Mouse (Mus musculus) lung, embryonic 16.5 days (tissue): ENCODE results near the gene Vsig2. TPM values are rescaled to one million over a fixed set of nuclear protein-coding genes. Genes with fewer than 3 reads are reported as not detected.

ENCODE experiments used
- ATAC-seq: fragments of 200-750 bp; cut with Nextera tagmentation; 2 replicates; pipeline ENCODE4 v1.8.0; 2017; ENCODE audit warnings: low read depth, mild to moderate bottlenecking, moderate library complexity
- H3K27ac ChIP-seq: fragments of 300-500 bp; sonication (generic); 2 replicates; pipeline ENCODE4 v1.5.1; 2014; ENCODE audit warnings: mild to moderate bottlenecking, control low read depth, low read length
- H3K27me3 ChIP-seq: fragments of 300-500 bp; sonication (generic); 2 replicates; pipeline ENCODE4 v1.6.1; 2014; ENCODE audit warnings: low read depth, low read length, mixed read lengths; ENCODE audit not compliant: control insufficient read depth, insufficient read depth
- H3K36me3 ChIP-seq: fragments of 300-500 bp; sonication (generic); 2 replicates; pipeline ENCODE4 v1.6.1; 2014; ENCODE audit warnings: low read length; ENCODE audit not compliant: control insufficient read depth, insufficient read depth
- H3K4me1 ChIP-seq: fragments of 300-500 bp; sonication (generic); replicated peaks from 2 replicates; pipeline ENCODE4 v1.6.1; 2014; ENCODE audit warnings: low read length, mixed read lengths; ENCODE audit not compliant: control insufficient read depth, insufficient read depth
- H3K4me2 ChIP-seq: fragments of 300-500 bp; sonication (generic); 2 replicates; pipeline ENCODE4 v1.6.1; 2014; ENCODE audit warnings: low read depth, low read length, control low read depth
- H3K4me3 ChIP-seq: fragments of 300-500 bp; sonication (generic); 2 replicates; pipeline ENCODE4 v1.5.1; 2014; ENCODE audit warnings: mild to moderate bottlenecking, low read length, control low read depth
- H3K9ac ChIP-seq: fragments of 300-500 bp; sonication (generic); 2 replicates; pipeline ENCODE4 v1.6.1; 2014; ENCODE audit warnings: low read length, control low read depth
- H3K9me3 ChIP-seq: fragments of 300-500 bp; sonication (generic); 2 replicates; pipeline ENCODE4 v1.6.1; 2016; ENCODE audit warnings: low read length; ENCODE audit not compliant: control insufficient read depth
- WGBS: fragments of 180-500 bp; shearing (Covaris S2); extraction: QIAGEN DNeasy Blood & Tissue Kit; methylation state at CpG from one replicate; pipeline ENCODE4 v1.1.7; 2014; 5-methylcytosine and 5-hydroxymethylcytosine counted together
- polyA plus RNA-seq: library from polyadenylated mRNA; unstranded; fragments of >200 nt; fragmentation: Nextera tagmentation; extraction: Ambion mirVana; gene quantifications from 2 replicates; pipeline ENCODE4 v1.2.1, GENCODE M21; 2015

Vsig2 gene
- polyA plus RNA-seq, 1 experiment from 2014 or later: 40.2 TPM

GRCm38 (mm10) chr9:37530031-37530887, 8.8 kb upstream of the Vsig2 start:
- Histone ChIP-seq H3K4me1 (peaks cover 47% of the 10 kb centered on the region), H3K27ac (peak overlapping the region; percentile 95), H3K9ac (peak overlapping the region; percentile 65), H3K9me3 (no peaks in the 10 kb centered on the region), H3K27me3 (peaks cover 7% of the 10 kb centered on the region; the same call in 1 of the 2 replicates), H3K4me2 (peak overlapping the region; percentile 69), H3K36me3 (peaks cover 9% of the 10 kb centered on the region), H3K4me3 (peak overlapping the region; percentile 53)
- 4% methylated on average over 32 of the region's 32 CpGs for WGBS
- ATAC-seq: peak; percentile 60

GRCm38 (mm10) chr9:37530888-37531705, 8.0 kb upstream of the Vsig2 start:
- Histone ChIP-seq H3K36me3 (peaks cover 6% of the 10 kb centered on the region), H3K4me3 (peak overlapping the region; percentile 53), H3K9ac (peak overlapping the region; percentile 65), H3K4me2 (peak overlapping the region; percentile 69), H3K27me3 (peaks cover 7% of the 10 kb centered on the region; the same call in 1 of the 2 replicates), H3K27ac (peak overlapping the region; percentile 95), H3K9me3 (no peaks in the 10 kb centered on the region), H3K4me1 (peaks cover 46% of the 10 kb centered on the region)
- peak; percentile 72 for ATAC-seq
- WGBS: 5% methylated on average over 31 of the region's 31 CpGs

GRCm38 (mm10) chr9:37536851-37537250, 2.2 kb upstream of the Vsig2 start:
- no peaks in the 10 kb centered on the region for H3K9me3 ChIP-seq

GRCm38 (mm10) chr9:37537658-37538250, 1.3 kb upstream of the Vsig2 start:
- H3K4me1 ChIP-seq: peaks cover 13% of the 10 kb centered on the region
- no peak overlapping the region for H3K4me2 ChIP-seq
- H3K27me3 ChIP-seq: no peaks in the 10 kb centered on the region
- H3K36me3 ChIP-seq: peaks cover 6% of the 10 kb centered on the region
- H3K27ac ChIP-seq: peak overlapping the region; percentile 2; the same call in 1 of the 2 replicates
- ATAC-seq: peak; percentile 55
- no peaks in the 10 kb centered on the region for H3K9me3 ChIP-seq
- no peak overlapping the region for H3K4me3 ChIP-seq
- H3K9ac ChIP-seq: no peak overlapping the region
- 64% methylated on average over 5 of the region's 5 CpGs for WGBS

More at GRCm38 (mm10) chr9:37536851-37537250, 2.2 kb upstream of the Vsig2 start:
- Histone ChIP-seq H3K36me3 (peaks cover 6% of the 10 kb centered on the region), H3K4me2 (no peak overlapping the region), H3K9ac (no peak overlapping the region), H3K4me1 (peaks cover 14% of the 10 kb centered on the region), H3K27ac (no peak overlapping the region), H3K27me3 (no peaks in the 10 kb centered on the region), H3K4me3 (no peak overlapping the region)
- WGBS: 68% methylated on average over 4 of the region's 4 CpGs
- ATAC-seq: no peak

GRCm38 (mm10) chr9:37540226-37540625, 1.2 kb downstream of the Vsig2 start:
- no peaks in the 10 kb centered on the region for H3K27me3 ChIP-seq
- peak overlapping the region; percentile 42 for H3K4me2 ChIP-seq
- H3K36me3 ChIP-seq: no peaks in the 10 kb centered on the region
- no peak overlapping the region for H3K9ac ChIP-seq
- no peak for ATAC-seq
- peak overlapping the region; percentile 72 for H3K27ac ChIP-seq
- no peak overlapping the region for H3K4me3 ChIP-seq
- peaks cover 25% of the 10 kb centered on the region for H3K4me1 ChIP-seq
- no peaks in the 10 kb centered on the region for H3K9me3 ChIP-seq
- WGBS: 84% methylated on average over 4 of the region's 4 CpGs

- no peak overlapping the region for H3K4me2 ChIP-seq
- WGBS: 64% methylated on average over 6 of the region's 6 CpGs
- ATAC-seq: peak; percentile 17; the same call in 1 of the 2 replicates
- H3K4me3 ChIP-seq: no peak overlapping the region
- no peaks in the 10 kb centered on the region; the same call in 1 of the 2 replicates for H3K27me3 ChIP-seq
- peaks cover 32% of the 10 kb centered on the region for H3K4me1 ChIP-seq
- H3K9ac ChIP-seq: no peak overlapping the region
- no peaks in the 10 kb centered on the region for H3K9me3 ChIP-seq
- no peaks in the 10 kb centered on the region for H3K36me3 ChIP-seq
- H3K27ac ChIP-seq: peak overlapping the region; percentile 89
Observed at GRCm38 (mm10) chr9:37540701-37541575, 1.9 kb downstream of the Vsig2 start.

- Histone ChIP-seq H3K4me3 (no peak overlapping the region), H3K9me3 (no peaks in the 10 kb centered on the region), H3K4me2 (no peak overlapping the region), H3K9ac (no peak overlapping the region), H3K27ac (peak overlapping the region; percentile 89), H3K36me3 (no peaks in the 10 kb centered on the region), H3K4me1 (peaks cover 32% of the 10 kb centered on the region), H3K27me3 (no peaks in the 10 kb centered on the region; the same call in 1 of the 2 replicates)
- ATAC-seq: no peak
- 55% methylated on average over 7 of the region's 7 CpGs for WGBS
Observed at GRCm38 (mm10) chr9:37541851-37542642, 3.0 kb downstream of the Vsig2 start.
